Mouse (Mus musculus) inflammation-experienced regulatory T-cells, adult 6 months (primary cell): Measurements from ENCODE around the gene Klk12. TPM values are rescaled to one million over a fixed set of nuclear protein-coding genes. Genes with fewer than 3 reads are reported as not detected.

Source experiments
- ATAC-seq: one replicate; pipeline ENCODE4 v1.8.0; 2017
- polyA plus RNA-seq, 3 experiments: library from polyadenylated mRNA; unstranded; fragments of 100-300 nt; shearing (Covaris generic); gene quantifications; one replicate each; pipeline ENCODE4 v1.2.1; 2017

Gene Klk12
- polyA plus RNA-seq: not detected

DNA sequence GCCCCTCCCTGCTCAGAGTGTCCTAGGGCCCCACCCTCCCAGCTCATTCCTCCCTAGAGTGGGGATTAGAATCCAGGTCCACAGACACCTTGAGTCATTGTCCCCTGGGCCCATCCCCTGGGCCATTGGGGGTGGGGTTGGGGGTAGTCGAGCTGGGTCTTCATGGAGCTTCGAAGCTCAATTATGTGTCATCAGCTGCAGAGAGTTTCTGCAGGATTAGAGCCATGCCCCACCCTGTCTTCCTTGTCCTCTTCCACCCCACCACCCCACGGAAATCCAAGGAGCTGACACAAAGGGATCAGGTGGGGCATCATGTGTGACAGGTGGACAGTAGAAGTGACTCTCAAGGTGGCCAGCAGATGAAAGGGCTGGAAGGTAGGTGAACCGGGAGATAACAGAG, at the start of gene Klk12:
Klk12 (plus strand) TSS at position 301 of the 400 bp plus-strand sequence.
- no peak for ATAC-seq

DNA sequence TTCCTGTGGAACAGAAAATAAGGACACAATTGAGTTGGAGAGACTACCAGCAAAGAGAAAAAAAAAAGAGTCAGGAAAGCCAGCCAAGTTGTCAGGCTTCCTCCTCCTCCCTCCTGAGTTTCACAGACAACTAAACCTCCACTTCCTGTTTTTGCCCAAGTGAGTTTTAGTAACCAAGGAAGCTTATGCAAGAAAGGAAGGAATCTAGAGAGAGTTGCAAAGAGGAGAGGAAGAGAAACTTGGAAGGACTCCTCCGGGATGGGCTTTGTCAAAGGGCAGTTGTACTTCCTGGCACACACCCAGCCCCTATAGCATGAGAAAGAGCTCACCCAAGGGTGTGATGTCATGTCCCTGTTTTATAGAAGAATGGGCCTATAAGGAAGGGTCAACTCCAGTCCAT, 20.9 kb upstream of the Klk12 start:
- no peak for ATAC-seq

DNA sequence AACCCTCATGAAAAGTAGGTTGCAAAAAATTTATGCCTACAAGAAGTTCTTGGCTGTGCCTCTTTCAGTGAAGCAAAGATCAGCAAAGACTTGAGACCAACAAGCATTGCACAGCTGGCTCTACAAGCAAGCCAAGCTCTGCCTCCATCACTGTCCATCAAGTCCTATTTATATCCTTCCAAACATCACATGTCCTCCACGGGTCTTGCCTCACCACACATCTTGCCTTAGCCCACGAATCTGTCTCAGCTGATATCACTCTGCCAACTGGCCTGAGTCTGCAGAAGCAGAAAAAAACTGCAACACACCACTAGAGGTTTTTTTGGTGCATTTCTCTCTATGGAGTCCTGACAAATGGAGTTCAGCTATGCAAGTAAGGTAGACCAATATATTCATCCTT, 15.9 kb upstream of the Klk12 start:
- ATAC-seq: no peak

DNA sequence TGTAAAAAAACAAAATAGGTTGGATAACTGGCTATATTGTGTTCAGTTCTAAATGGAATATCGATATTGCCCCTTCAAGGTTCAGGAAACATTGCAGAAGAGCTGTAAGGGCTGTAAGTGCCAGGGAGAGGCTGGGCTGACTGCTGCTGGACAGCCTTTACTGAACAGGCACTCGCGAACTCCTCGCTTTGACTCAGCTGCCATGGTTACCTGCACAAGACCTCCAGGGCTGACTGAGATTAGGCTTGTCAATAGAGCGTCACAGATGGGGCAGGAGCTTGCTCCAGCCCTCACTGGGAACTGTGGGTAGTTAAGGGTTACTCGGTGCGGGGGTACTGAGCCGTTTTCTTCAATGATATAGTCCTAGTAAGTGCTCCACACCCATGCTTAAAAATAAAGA, 2.2 kb upstream of the Klk12 start:
- ATAC-seq: no peak

DNA sequence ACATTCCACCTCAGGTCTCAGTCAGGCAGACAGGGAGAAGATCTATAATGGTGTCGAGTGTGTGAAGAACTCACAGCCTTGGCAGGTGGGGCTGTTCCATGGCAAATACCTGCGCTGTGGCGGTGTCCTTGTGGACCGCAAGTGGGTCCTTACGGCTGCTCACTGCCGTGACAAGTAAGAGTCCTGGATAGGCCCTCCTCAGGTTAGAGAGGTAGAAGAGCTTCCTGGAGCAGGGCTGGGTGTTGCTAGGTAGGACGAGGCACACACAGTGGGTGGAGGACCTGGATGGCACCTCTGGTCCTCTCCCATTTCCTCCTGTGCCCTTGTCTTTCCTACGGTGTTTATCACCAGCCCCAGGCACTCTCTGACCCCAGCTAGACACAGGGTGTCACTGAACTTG, 939 bp downstream of the Klk12 start:
- ATAC-seq: no peak

DNA sequence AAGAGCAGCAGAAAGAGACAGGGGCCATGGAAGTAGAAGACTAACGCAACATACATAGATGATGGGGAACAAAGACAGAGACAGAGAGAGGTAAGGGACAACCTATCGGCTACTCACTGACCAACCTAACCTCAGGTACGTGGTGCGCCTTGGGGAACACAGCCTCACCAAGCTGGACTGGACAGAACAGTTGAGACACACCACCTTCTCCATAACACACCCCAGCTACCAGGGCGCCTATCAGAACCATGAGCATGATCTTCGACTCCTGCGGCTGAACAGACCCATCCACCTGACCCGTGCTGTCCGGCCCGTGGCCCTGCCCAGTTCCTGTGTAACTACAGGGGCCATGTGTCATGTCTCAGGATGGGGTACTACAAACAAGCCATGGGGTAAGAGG, 2.0 kb downstream of the Klk12 start:
- ATAC-seq: no peak

DNA sequence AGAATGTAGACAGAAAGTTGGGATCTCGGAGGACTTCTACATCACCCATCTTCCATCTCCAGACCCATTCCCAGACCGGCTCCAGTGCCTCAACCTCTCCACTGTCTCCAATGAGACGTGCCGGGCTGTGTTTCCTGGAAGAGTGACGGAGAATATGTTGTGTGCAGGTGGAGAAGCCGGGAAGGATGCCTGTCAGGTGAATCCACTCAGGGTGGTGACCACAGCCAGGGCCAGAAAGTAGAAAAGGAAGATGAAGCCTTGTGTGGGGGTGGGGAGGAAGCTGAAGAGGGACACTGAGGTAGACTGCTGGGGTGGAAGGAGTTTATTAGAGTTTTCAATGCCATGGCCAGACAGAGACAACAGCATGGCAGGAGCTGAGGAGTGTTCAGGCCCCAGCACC, 3.2 kb downstream of the Klk12 start:
- no peak for ATAC-seq

DNA sequence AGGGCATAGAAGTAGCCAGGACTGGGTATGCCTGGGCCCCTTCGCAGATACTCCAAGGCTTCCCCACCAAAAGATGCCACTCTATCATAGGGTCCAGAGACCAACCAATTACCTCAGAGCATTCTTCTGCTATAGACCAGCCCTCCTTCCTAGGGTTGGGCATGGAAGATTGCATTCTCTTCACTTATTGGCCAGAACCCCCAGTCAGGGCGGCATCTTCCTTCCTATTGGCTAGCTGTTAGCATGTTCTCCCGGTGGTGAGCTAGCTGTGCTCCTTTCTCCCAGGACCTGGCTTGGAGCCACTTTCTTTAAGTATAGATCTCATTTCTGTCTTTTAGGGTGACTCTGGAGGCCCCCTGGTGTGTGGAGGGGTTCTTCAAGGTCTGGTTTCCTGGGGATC, 4.2 kb downstream of the Klk12 start:
- ATAC-seq: no peak

DNA sequence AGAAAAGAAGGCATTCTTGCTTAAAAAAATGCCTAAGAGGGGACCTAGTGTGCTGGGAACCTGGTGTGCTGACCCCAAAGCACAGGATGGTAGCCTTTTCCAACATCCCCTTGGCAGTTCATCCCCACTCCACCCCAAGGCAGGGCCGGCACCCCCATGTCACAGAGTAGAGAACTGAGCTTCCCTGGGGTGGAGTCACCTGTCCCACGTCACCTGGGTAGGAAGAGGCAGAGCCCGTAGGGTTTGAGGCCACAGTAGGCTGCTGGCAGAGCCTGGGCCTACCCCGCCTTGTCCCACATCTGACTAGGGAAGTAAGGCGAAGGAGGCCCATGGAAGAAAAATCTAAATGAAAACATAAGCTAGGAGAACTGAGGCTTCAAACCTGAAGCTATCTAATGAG, 5.7 kb downstream of the Klk12 start, which contains the start of gene Klk11:
Klk11 (plus strand) TSS at position 241 of the 400 bp plus-strand sequence.
- no peak for ATAC-seq

DNA sequence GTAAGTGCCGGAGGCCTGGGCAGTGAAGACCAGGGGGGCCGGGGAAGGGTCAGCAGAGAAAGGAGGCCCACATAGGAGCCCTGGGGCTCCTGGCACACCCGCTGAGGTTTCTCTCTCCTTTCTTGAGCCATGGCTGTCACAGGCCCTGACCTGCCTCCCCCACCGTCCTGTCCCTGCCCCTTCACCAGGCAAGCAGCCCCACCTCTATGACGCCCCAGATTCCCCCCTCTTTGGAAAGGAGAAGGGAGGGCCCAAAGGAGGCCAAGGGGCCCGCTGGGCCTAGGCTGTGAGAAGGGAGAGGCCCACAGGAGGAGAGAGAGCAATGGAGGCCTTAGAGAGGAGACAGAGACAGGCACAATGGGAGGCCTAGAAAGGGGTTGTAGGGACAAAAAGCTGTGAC, 6.1 kb downstream of the Klk12 start:
- ATAC-seq: no peak

DNA sequence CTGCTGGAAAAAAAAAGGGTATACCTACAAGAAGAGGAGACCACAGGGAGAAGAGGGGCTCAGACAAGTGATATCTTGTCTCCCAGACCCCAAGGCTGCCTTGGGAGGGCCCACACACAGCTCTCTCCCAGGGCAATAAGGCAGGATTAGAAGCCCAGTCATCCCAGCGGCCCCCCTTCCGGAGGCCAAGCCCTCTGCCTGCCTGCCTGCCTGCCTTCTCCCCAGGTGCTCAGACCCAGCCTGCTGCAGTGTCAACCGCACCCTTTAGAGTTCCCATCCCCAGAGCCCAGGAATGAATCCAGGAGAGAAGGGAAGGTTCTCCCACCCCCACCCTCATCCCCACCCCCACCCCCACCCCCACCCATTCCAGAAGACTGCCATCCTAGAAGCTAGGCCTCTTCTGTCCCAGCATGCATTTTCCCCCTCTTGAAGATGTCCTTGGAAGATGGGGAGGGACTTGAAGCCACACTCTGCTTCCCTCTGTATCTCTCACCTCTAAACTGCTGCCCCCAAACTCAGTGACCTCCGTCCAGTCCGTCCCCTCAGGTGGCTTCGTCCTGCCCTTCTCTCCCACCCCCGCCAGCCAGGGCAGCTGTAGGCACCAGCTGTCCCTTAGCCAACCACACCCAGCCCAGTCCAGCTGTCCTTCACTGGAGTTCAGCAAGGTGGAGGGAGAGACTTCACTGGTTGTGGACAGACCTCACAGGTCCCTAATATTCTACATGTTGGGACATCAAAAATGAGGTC, 6.8 kb downstream of the Klk12 start:
- ATAC-seq: no peak

DNA sequence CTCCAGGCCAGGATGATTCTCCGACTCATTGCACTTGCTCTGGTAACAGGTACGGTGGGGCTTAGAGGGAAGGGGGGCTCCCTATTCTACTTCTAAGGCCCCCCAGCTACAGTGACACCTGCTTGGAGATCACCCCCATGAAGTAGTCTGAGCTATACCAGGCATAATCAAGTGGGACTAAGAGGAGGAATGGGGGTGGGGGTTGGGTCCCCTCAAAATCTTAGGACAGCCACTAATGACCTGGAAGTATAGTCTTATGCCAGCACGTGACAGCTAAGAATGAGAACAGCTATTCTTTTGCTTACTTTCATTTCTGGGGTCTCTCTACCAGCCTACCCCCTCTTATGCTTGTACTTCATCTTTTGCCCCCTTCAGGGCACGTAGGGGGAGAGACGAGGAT, 7.8 kb downstream of the Klk12 start:
- no peak for ATAC-seq

DNA sequence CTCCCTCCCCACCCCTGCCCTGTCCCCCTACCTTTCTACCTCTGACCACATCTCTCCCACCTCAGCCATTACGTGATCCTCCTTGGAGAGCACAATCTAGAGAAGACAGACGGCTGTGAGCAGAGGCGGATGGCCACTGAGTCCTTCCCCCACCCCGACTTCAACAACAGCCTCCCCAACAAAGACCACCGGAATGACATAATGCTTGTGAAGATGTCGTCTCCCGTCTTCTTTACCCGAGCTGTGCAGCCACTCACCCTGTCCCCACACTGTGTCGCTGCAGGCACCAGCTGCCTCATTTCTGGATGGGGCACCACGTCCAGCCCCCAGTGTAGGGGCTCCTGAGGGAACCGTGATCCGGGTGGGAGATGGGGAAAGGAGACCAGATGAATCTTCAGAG, 8.7 kb downstream of the Klk12 start:
- ATAC-seq: no peak

DNA sequence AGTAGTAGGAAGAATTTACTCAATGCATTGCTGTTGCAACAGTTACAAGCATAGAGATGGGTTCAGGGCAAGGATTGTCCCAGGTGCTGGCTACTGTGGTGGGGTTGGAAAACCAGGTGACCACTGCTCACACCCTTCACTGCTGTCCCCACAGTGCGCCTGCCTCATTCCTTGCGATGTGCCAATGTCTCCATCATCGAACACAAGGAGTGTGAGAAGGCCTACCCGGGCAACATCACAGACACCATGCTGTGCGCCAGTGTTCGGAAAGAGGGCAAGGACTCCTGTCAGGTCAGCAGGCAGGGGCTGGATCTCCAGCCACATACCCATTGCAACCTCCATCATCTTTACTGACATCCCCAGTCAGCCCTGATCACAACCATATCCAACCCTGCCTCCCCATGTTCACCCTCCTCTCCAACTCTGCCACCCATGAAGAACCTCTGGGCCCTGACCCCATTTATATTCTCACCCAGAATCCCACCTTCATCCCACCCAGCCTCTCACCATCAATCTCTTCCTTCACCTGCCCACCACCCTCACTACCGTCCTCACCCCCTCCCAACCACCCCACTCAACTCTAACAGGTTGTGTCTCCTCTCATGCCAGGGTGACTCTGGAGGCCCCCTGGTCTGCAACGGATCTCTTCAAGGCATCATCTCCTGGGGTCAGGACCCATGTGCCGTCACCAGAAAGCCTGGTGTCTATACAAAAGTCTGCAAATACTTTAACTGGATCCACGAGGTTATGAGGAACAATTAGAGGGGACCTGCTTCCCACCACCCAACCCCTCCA, 9.7 kb downstream of the Klk12 start:
- no peak for ATAC-seq

DNA sequence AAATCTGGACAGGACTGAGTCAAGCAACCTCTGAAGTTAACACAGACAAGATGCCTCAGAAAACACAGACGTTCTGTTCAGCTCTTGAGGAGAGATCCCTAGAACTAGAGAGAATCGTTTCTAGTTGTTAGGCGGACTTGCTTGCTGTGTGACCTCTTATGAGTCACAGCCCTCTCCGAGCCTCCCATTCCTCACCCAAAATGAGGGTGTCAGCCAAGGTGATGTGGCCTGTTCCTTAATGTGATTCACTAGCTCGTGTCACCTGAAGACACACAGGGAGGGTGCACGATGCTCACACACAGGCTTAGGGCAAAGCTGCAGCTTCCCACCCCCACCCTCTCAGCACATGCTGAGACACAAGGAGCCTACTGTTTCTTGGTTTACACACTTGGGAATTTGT, 11.5 kb downstream of the Klk12 start:
- no peak for ATAC-seq

DNA sequence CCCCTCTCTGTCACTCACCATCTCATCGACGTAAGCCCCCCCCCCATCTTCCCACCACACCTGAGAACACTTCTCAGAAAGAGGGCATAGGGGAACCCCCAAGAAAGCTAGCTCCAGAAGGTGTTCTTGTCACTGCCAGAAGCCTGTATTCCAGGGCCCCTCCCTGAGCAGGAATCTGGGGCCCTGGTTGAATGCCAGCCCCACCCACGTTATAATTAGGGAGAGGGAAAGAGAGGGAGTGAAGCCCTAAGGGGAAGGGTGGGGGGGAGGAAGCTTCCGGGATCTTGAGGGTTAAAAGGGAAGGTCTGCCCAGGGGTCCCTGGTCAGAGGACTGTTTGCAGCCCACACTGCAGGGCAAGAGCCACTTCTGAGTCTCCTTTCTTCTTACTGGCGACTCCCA, 12.0 kb downstream of the Klk12 start, which contains the start of gene Klk10:
Klk10 (plus strand) TSS at position 290 of the 400 bp plus-strand sequence.
- no peak for ATAC-seq

DNA sequence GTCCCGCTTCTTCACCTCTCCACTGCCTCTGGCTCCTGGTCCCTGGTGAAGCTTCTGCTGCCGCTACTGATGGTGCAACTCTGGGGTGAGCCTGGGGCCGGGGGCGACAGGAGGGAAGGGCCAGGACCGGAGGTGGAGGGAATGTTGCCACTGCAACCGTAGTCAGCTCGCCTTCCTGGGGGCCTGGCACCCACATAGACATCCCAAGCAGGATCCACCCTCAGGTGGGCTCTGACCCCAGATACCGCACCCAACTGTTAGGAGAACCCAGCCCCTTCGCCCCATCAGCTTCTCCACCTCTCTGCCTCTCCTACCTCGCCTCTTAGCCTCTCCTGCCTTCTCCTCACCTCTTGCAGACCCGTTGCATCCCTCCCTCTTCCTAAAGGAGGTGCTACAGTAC, 12.8 kb downstream of the Klk12 start:
- ATAC-seq: no peak

DNA sequence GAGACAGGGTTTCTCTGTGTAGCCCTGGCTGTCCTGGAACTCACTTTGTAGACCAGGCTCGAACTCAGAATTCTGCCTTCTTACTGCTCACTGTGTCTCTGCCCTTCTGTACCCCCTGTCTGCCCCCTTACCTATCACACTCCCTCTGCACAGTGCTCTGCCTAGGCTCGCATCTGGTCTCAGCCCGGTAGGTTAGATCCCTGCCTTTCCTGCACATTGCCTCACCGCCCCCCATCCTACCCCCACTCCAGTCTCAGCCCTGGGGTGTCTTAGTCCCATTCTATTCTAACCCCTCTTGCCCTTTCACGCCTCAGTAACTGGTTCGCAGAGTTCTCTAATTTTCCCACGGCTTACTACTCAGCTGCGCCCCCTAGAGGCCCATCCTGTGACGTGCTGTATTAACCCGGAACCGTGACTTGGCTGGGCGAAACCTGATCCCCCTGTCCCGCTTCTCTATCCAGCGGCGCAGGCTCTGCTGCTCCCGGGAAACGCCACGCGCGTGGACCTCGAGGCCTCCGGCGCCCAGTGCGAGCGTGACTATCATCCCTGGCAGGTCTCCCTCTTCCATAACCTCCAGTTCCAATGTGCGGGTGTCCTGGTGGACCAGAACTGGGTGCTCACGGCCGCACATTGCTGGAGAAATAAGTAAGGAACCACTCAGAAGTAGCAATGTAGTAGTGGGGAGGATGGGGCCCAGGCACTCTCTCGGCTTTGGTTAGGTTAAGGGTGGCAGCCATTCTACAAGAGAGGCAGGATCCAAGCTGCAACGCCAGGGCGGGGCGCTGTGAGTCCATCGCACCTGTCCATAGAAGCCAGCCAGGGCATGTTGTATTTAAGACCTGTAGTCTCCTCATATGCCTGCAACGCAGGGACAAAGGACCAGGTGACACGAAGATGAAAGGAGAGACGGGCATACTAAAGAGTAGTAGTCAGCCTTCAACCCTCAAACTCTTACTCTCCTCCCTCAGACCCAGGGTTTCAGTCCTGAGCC, 13.9 kb downstream of the Klk12 start:
- peak; percentile 81 for ATAC-seq

DNA sequence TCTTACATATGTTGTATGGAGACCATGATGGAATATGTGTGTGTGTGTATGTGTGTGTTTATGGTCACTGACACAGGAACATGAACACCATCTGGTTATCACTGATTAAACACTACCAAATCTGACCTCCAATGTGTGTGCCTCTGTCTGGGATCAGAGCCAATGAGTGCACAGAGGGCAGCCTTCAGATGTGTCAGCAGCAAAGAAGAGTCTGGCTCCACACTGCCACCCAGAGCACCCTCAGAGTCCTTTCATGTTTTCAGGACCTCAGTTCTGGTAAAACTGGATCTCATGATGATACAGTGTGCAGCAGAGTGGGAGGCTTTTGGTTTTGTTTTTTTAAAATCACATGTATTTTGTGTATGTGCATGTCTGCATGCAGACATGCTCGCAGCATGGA, 16.6 kb downstream of the Klk12 start:
- no peak for ATAC-seq

DNA sequence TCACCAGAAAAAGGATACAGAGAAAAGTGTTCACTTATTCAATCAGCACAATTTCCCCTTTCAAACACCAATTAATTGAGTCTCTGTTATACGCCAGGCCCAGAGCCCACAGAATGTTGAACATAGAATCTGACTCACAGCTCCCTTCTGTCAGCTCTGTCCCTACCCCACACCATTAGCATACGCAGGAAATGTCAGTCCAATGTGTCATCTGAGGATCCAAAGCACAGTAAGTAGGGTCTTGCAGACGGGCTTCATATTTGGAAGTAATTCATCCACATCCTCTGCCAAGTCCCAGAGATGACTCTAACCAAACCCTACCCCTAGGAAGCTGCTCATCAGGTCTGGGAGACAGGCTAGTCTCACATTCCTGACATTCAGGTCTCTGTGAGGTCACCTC, 19.4 kb downstream of the Klk12 start:
- no peak for ATAC-seq

DNA sequence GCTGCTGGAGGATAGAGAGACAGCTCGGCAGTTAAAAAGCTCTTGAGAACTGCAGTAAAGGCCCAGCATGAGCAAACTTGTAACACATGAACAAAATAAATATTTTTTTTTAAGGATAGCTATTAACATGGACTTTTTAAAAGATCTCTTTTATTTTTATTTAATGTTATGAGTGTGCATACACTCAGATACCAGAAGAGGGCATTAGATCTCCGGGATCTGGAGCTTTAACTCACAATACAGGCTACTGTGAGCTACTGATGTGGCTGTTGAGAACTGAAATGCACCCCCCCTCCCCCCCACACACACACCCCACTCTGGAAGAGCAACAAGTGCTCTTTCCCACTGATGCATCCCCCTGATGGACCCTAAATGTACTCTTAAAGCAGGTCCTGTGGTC, 20.6 kb downstream of the Klk12 start:
- no peak for ATAC-seq

DNA sequence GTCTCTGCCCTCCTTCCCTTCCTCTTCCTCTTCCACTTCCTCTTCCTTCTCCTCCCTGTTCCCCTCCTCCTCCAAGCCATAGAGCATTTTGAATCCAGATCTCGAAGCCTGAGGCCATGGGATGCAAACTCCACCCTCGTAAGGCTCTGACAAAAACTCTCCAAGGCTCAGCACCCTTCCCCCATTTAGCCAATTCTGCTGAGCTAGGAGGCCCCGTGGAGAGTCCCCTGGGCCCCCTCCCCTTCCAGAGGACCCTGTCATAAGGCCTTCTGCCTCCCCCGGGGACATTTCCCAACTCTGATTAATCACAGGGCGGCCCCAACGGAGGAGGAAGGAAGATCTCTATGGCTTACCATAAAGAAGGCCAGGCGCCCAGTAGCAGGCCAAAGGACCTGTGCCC, 22.9 kb downstream of the Klk12 start, which contains the start of gene Klk9:
Klk9 (plus strand) TSS at position 301 of the 400 bp plus-strand sequence.
- ATAC-seq: no peak

DNA sequence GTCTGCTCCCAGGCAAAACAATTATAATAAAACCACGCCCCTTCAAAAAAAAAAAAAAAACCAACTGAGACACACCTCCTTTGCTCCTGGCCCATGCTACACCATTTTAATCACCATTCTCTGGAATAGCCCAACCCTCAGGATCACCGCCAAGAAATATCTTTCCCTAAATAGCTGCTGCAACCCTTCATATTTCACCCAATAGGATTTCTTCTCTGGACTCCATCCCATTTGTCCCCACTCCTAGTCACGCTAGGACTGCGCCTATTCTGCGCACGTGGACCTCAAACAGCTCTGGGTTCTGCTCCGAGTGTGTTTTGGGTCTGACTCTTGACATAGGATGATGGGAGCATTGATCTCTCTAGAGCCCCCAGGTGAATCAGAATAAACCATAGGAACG, 27.7 kb downstream of the Klk12 start:
- no peak for ATAC-seq
